Mouse (Mus musculus): ENCODE measurements around the gene Olfr761. TPM values are rescaled to one million over a fixed set of nuclear protein-coding genes. Genes with fewer than 3 reads are reported as not detected.

The Olfr761 gene
- not detected in 2 replicates for polyA plus RNA-seq (2015; fragmentation: Nextera tagmentation; extraction: Ambion mirVana)

DNA sequence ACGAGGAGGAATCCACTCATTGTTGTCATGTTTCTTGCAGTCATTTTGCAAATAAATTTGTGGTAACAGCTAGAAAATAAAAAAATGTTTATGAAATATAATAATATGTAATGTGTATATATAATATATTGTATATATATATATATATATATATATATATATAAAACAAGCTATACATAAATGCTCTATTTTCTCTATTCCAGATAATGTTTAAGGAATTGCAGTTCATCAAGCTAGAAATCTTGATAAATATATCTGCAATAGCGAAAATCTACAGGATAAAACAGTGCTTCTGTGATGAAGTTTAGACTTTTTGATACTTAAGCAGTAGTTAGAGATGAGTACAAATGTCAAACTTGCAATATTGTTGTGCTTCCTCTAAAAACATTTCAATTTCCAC, at the start of gene Olfr761:
TSS of gene Olfr761 (minus strand) at position 101 of the 400 bp plus-strand sequence.

DNA sequence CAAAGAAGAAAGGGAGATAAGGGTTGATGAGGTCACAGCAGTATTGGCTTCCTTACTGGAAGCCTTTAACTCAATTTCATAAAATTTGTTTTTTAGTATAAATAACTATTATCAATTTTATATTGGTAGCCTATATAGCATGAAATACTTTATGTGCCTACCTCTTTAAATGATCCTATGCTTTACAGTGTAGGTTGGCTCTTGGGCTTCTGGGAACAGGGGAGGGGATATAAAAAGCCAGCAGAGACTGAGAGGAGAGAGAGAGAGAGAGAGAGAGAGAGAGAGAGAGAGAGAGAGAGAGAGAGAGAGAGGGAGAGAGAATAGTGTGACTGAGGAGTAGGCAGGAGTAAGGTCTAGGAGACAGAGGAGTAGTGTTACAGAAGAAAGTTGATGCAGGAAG, 32.6 kb downstream of the Olfr761 start, which contains the start of gene Olfr128:
TSS of gene Olfr128 (plus strand) at position 301 of the 400 bp plus-strand sequence.

Other genes starting within 250 kb of the Olfr761 start
- gene Olfr120, start 231.3 kb downstream of the Olfr761 start, polyA plus RNA-seq (2015; fragmentation: Nextera tagmentation; extraction: Ambion mirVana): not detected in 2 replicates
- not detected in 2 replicates for gene Olfr121, start 204.2 kb downstream of the Olfr761 start, polyA plus RNA-seq (2015; fragmentation: Nextera tagmentation; extraction: Ambion mirVana)
- gene Olfr122, start 184.5 kb downstream of the Olfr761 start, polyA plus RNA-seq (2015; fragmentation: Nextera tagmentation; extraction: Ambion mirVana): not detected in 2 replicates
- gene Olfr123, start 159.6 kb downstream of the Olfr761 start, polyA plus RNA-seq (2015; fragmentation: Nextera tagmentation; extraction: Ambion mirVana): not detected in 2 replicates
- not detected in 2 replicates for gene Olfr124, start 153.2 kb downstream of the Olfr761 start, polyA plus RNA-seq (2015; fragmentation: Nextera tagmentation; extraction: Ambion mirVana)
- gene Olfr125, start 120.1 kb downstream of the Olfr761 start, polyA plus RNA-seq (2015; fragmentation: Nextera tagmentation; extraction: Ambion mirVana): not detected in 2 replicates
- gene Olfr126, start 105.6 kb downstream of the Olfr761 start, polyA plus RNA-seq (2015; fragmentation: Nextera tagmentation; extraction: Ambion mirVana): not detected in 2 replicates
- not detected in 2 replicates for gene Olfr127, start 52.6 kb downstream of the Olfr761 start, polyA plus RNA-seq (2015; fragmentation: Nextera tagmentation; extraction: Ambion mirVana)
- gene Olfr128, start 32.5 kb downstream of the Olfr761 start, polyA plus RNA-seq (2015; fragmentation: Nextera tagmentation; extraction: Ambion mirVana): not detected in 2 replicates
- not detected in 2 replicates for gene Olfr129, start 107.0 kb upstream of the Olfr761 start, polyA plus RNA-seq (2015; fragmentation: Nextera tagmentation; extraction: Ambion mirVana)
- gene Olfr130, start 110.8 kb upstream of the Olfr761 start, polyA plus RNA-seq (2015; fragmentation: Nextera tagmentation; extraction: Ambion mirVana): not detected in 2 replicates
- not detected in 2 replicates for gene Olfr131, start 135.6 kb upstream of the Olfr761 start, polyA plus RNA-seq (2015; fragmentation: Nextera tagmentation; extraction: Ambion mirVana)
- gene Olfr132, start 181.4 kb upstream of the Olfr761 start, polyA plus RNA-seq (2015; fragmentation: Nextera tagmentation; extraction: Ambion mirVana): not detected in 2 replicates
- gene Olfr133, start 192.2 kb upstream of the Olfr761 start, polyA plus RNA-seq (2015; fragmentation: Nextera tagmentation; extraction: Ambion mirVana): not detected in 2 replicates
- gene Olfr134, start 218.3 kb upstream of the Olfr761 start, polyA plus RNA-seq (2015; fragmentation: Nextera tagmentation; extraction: Ambion mirVana): not detected in 2 replicates